Mouse (Mus musculus) forebrain, embryonic 16.5 days (tissue): ENCODE measurements around the gene Gm42742. TPM values are rescaled to one million over a fixed set of nuclear protein-coding genes. Genes with fewer than 3 reads are reported as not detected.

Source experiments
- ATAC-seq: fragments of 200-750 bp; cut with Nextera tagmentation; 2 replicates; pipeline ENCODE4 v1.8.0; 2017; ENCODE audit warnings: mild to moderate bottlenecking, moderate library complexity
- H3K27ac ChIP-seq: fragments of 300-500 bp; sonication (generic); 2 replicates; pipeline ENCODE4 v1.5.1; 2014; ENCODE audit warnings: low read length, control low read depth
- H3K27me3 ChIP-seq: fragments of 300-500 bp; sonication (generic); replicated peaks from 2 replicates; pipeline ENCODE4 v1.6.1; 2014; ENCODE audit warnings: low read length; ENCODE audit not compliant: control insufficient read depth, insufficient read depth
- H3K36me3 ChIP-seq: fragments of 300-500 bp; sonication (generic); 2 replicates; pipeline ENCODE4 v1.6.1; 2014; ENCODE audit not compliant: control insufficient read depth, insufficient read depth
- H3K4me1 ChIP-seq: fragments of 300-500 bp; sonication (generic); replicated peaks from 2 replicates; pipeline ENCODE4 v1.6.1; 2014; ENCODE audit warnings: low read length; ENCODE audit not compliant: control insufficient read depth, insufficient read depth
- H3K4me2 ChIP-seq: fragments of 300-500 bp; sonication (generic); 2 replicates; pipeline ENCODE4 v1.6.1; 2014; ENCODE audit warnings: mild to moderate bottlenecking, low read length, control low read depth
- H3K4me3 ChIP-seq: fragments of 300-500 bp; sonication (generic); replicated peaks from 2 replicates; pipeline ENCODE4 v1.5.1; 2014; ENCODE audit warnings: mild to moderate bottlenecking, low read length, control low read depth
- H3K9ac ChIP-seq: fragments of 300-500 bp; sonication (generic); replicated peaks from 2 replicates; pipeline ENCODE4 v1.6.1; 2014; ENCODE audit warnings: low read depth, low read length, control low read depth
- H3K9me3 ChIP-seq: fragments of 300-500 bp; sonication (generic); 2 replicates; pipeline ENCODE4 v1.6.1; 2016; ENCODE audit warnings: low read length; ENCODE audit not compliant: control insufficient read depth
- WGBS: fragments of 180-500 bp; shearing (Covaris S2); extraction: QIAGEN DNeasy Blood & Tissue Kit; methylation state at CpG from one replicate; pipeline ENCODE4 v1.1.7; 2014; 5-methylcytosine and 5-hydroxymethylcytosine counted together
- polyA plus RNA-seq: library from polyadenylated mRNA; unstranded; fragments of >200 nt; fragmentation: Nextera tagmentation; extraction: Ambion mirVana; gene quantifications from 2 replicates; pipeline ENCODE4 v1.2.1, GENCODE M21; 2015

Gene Gm42742
- polyA plus RNA-seq, 1 experiment from 2014 or later = 74.1 TPM

GRCm38 (mm10) chr7:127016481-127016485 lies 4.6 kb downstream of the Gm42742 start, which contains the start of gene Pagr1b:
Gene Pagr1b (minus strand): TSS chr7:127016484.
- peak within 1 kb of the TSS; percentile 97 for H3K27ac ChIP-seq
- H3K9me3 ChIP-seq = no peaks in the 10 kb centered on the region
- H3K4me1 ChIP-seq = peaks cover 57% of the 10 kb centered on the region
- H3K4me3 ChIP-seq = peak within 1 kb of the TSS; percentile 62
- peak within 1 kb of the TSS; percentile 85 for H3K9ac ChIP-seq
- ATAC-seq = no peak
- peak within 1 kb of the TSS; percentile 83 for H3K4me2 ChIP-seq
- H3K27me3 ChIP-seq = no peaks in the 10 kb centered on the region
- H3K36me3 ChIP-seq = peaks cover 11% of the 10 kb centered on the region; the same call in 1 of the 2 replicates

GRCm38 (mm10) chr7:127016081-127016480 lies 4.8 kb downstream of the Gm42742 start:
- peaks cover 11% of the 10 kb centered on the region; the same call in 1 of the 2 replicates for H3K36me3 ChIP-seq
- H3K4me1 ChIP-seq = peaks cover 55% of the 10 kb centered on the region
- H3K27ac ChIP-seq = peak overlapping the region; percentile 97
- no peaks in the 10 kb centered on the region for H3K27me3 ChIP-seq
- H3K4me2 ChIP-seq = peak overlapping the region; percentile 83
- 0 out of 2 replicates have a peak, but pooled peaks have one; percentile 0 for ATAC-seq
- H3K4me3 ChIP-seq = peak overlapping the region; percentile 62
- H3K9ac ChIP-seq = peak overlapping the region; percentile 85
- 2% methylated on average over 10 of the region's 10 CpGs for WGBS
- no peaks in the 10 kb centered on the region for H3K9me3 ChIP-seq

DNA sequence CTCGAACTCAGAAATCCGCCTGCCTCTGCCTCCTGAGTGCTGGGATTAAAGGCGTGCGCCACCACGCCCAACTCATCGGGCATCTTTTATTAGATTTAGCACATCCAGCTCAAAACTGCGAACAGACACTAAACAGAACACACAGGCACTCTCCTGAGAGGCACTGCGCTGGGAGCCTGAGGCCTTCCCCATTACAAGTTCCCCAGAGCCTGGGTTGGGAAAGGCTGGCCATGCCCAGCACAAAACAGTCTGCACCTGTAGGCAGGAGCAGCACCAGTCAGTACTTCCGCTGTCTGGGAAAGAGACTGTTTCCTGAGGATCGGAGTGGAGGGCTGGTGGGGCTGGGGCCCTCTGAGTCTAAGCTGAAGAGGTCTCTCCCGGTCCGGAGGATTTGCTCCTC lies 5.9 kb downstream of the Gm42742 start:
- H3K9ac ChIP-seq = no peak overlapping the region

DNA sequence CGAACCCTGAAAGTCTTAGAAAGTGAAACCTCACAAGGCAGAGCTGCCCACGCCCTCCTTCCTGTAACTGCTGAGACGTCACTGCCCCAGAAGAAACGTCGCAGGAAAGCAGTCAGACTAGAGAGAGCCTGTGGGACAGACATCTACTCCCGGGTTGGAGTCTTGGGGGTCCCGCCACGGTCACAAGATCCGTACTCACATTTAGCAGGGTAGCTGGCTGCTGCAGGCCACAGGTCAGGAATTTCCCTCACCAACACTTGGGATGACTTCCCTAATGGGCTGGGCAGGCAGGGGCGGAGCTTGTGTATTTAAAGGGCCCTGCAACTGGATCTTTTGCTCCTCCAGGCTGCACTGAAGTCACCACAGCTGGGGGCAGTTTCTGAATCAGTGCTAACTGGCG lies 6.6 kb downstream of the Gm42742 start, which contains the start of gene Mvp:
Gene Mvp, minus strand, starts transcription at position 302 of the 400 bp plus-strand sequence.
- Histone ChIP-seq H3K4me3 (peak within 1 kb of the TSS; percentile 21), H3K9me3 (no peaks in the 10 kb centered on the region), H3K36me3 (peaks cover 11% of the 10 kb centered on the region; the same call in 1 of the 2 replicates), H3K4me1 (peaks cover 39% of the 10 kb centered on the region), H3K4me2 (peak within 1 kb of the TSS; percentile 13; the same call in 1 of the 2 replicates), H3K27ac (no peak within 1 kb of the TSS), H3K27me3 (no peaks in the 10 kb centered on the region), H3K9ac (no peak within 1 kb of the TSS)
- no peak for ATAC-seq
- WGBS = 79% methylated on average over 11 of the region's 11 CpGs

More for the DNA sequence above, 5.9 kb downstream of the Gm42742 start:
- H3K27ac ChIP-seq = no peak overlapping the region
- no peak overlapping the region for H3K4me2 ChIP-seq
- H3K36me3 ChIP-seq = peaks cover 11% of the 10 kb centered on the region; the same call in 1 of the 2 replicates
- no peak overlapping the region for H3K4me3 ChIP-seq
- H3K4me1 ChIP-seq = peaks cover 46% of the 10 kb centered on the region
- H3K9me3 ChIP-seq = no peaks in the 10 kb centered on the region
- no peak for ATAC-seq
- H3K27me3 ChIP-seq = no peaks in the 10 kb centered on the region
- WGBS = 96% methylated on average over 12 of the region's 12 CpGs

GRCm38 (mm10) chr7:127013385-127013784 lies 7.5 kb downstream of the Gm42742 start:
- H3K9ac ChIP-seq = no peak overlapping the region
- WGBS = 93% methylated on average over 6 of the region's 6 CpGs
- no peaks in the 10 kb centered on the region for H3K9me3 ChIP-seq
- H3K4me1 ChIP-seq = peaks cover 37% of the 10 kb centered on the region
- H3K27ac ChIP-seq = no peak overlapping the region
- H3K4me3 ChIP-seq = no peak overlapping the region
- H3K27me3 ChIP-seq = no peaks in the 10 kb centered on the region
- H3K36me3 ChIP-seq = peaks cover 11% of the 10 kb centered on the region; the same call in 1 of the 2 replicates
- no peak overlapping the region for H3K4me2 ChIP-seq
- no peak for ATAC-seq

GRCm38 (mm10) chr7:127012845-127013244 lies 8.1 kb downstream of the Gm42742 start:
- Histone ChIP-seq H3K4me1 (peaks cover 37% of the 10 kb centered on the region), H3K4me3 (no peak overlapping the region), H3K36me3 (peaks cover 11% of the 10 kb centered on the region; the same call in 1 of the 2 replicates), H3K9me3 (no peaks in the 10 kb centered on the region), H3K9ac (no peak overlapping the region), H3K27ac (no peak overlapping the region), H3K4me2 (no peak overlapping the region), H3K27me3 (no peaks in the 10 kb centered on the region)
- WGBS = 97% methylated on average over 10 of the region's 10 CpGs
- no peak for ATAC-seq

DNA sequence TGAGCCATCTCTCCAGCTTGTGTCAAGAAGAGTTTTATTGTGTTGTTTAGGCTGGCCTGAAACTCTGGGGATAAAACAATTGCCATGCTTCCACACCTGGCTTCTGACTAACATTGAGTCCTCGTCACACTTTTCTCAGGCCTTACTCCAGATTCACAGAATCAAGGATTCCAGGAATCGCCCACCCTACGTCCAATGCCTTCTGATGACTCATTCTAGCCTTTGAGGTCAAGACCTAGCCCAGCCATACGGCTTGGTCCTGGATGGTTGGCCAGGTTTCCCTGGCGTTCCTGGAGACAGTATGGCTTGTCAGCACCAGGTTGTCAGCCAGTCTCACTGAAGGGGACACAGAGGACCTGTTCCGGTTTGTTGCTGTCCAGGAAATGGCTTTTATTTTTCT lies 8.5 kb downstream of the Gm42742 start:
- no peak for ATAC-seq
- no peak overlapping the region for H3K4me2 ChIP-seq
- no peaks in the 10 kb centered on the region for H3K27me3 ChIP-seq
- no peak overlapping the region for H3K27ac ChIP-seq
- H3K4me1 ChIP-seq = peaks cover 32% of the 10 kb centered on the region
- 91% methylated on average over 6 of the region's 6 CpGs for WGBS
- H3K36me3 ChIP-seq = peaks cover 11% of the 10 kb centered on the region; the same call in 1 of the 2 replicates
- no peak overlapping the region for H3K9ac ChIP-seq
- no peaks in the 10 kb centered on the region for H3K9me3 ChIP-seq
- no peak overlapping the region for H3K4me3 ChIP-seq

DNA sequence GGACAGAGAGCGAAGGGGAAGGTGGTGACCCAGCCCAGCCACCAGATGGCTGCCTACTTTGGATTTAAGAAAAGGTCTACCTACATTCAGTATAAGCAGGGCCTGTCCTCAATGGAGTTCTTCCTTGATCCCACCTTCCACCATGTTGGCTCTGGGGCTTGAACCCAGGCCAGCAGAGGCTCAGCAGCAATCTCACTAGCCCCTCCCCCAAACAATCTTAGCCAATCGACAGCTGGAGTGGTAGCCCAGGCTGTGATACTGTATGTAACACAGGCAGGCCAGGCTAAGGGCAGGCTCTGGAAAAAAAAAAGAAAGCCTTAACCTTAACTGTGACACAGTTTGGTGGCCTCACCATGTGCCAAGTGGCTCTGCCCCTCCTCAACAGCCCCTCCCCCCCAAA lies 9.2 kb downstream of the Gm42742 start:
- ATAC-seq = no peak
- WGBS = 84% methylated on average over 2 of the region's 2 CpGs
- no peaks in the 10 kb centered on the region for H3K9me3 ChIP-seq

GRCm38 (mm10) chr7:127011051-127011450 lies 9.8 kb downstream of the Gm42742 start:
- 95% methylated on average over 2 of the region's 2 CpGs for WGBS

More for the DNA sequence above, 9.2 kb downstream of the Gm42742 start:
- Histone ChIP-seq H3K27ac (no peak overlapping the region), H3K9ac (no peak overlapping the region), H3K4me2 (no peak overlapping the region), H3K4me1 (peaks cover 32% of the 10 kb centered on the region), H3K4me3 (no peak overlapping the region), H3K36me3 (peaks cover 11% of the 10 kb centered on the region; the same call in 1 of the 2 replicates), H3K27me3 (no peaks in the 10 kb centered on the region)

More at GRCm38 (mm10) chr7:127011051-127011450, 9.8 kb downstream of the Gm42742 start:
- H3K4me2 ChIP-seq = no peak overlapping the region
- no peaks in the 10 kb centered on the region for H3K9me3 ChIP-seq
- H3K4me1 ChIP-seq = peaks cover 30% of the 10 kb centered on the region
- H3K27me3 ChIP-seq = no peaks in the 10 kb centered on the region
- H3K4me3 ChIP-seq = no peak overlapping the region
- H3K27ac ChIP-seq = no peak overlapping the region
- no peak for ATAC-seq
- peaks cover 11% of the 10 kb centered on the region; the same call in 1 of the 2 replicates for H3K36me3 ChIP-seq
- no peak overlapping the region for H3K9ac ChIP-seq
